Mouse (Mus musculus) heart, embryonic 16.5 days (tissue): ENCODE data around the gene Arsb. TPM values are rescaled to one million over a fixed set of nuclear protein-coding genes. Genes with fewer than 3 reads are reported as not detected.
A peak's percentile ranks its signal among the peaks of the same experiment; 100 is the strongest.

Experiments used
- ATAC-seq: fragments of 200-750 bp; cut with Nextera tagmentation; replicated peaks from 2 replicates; pipeline ENCODE4 v1.8.0; 2017; ENCODE audit warnings: moderate number of reproducible peaks; ENCODE audit not compliant: insufficient read depth, low FRiP score; ENCODE audit errors: extremely low read depth
- H3K27ac ChIP-seq: fragments of 300-500 bp; sonication (generic); 2 replicates; pipeline ENCODE4 v1.5.1; 2014; ENCODE audit warnings: mild to moderate bottlenecking, low read length, control low read depth, moderate library complexity
- H3K27me3 ChIP-seq: fragments of 300-500 bp; sonication (generic); 2 replicates; pipeline ENCODE4 v1.6.1; 2014; ENCODE audit warnings: low read length, mixed read lengths; ENCODE audit not compliant: control insufficient read depth, insufficient read depth
- H3K36me3 ChIP-seq: fragments of 300-500 bp; sonication (generic); 2 replicates; pipeline ENCODE4 v1.6.1; 2014; ENCODE audit not compliant: control insufficient read depth, insufficient read depth
- H3K4me1 ChIP-seq: fragments of 300-500 bp; sonication (generic); 2 replicates; pipeline ENCODE4 v1.6.1; 2014; ENCODE audit warnings: low read length, mixed read lengths; ENCODE audit not compliant: control insufficient read depth, insufficient read depth
- H3K4me2 ChIP-seq: fragments of 300-500 bp; sonication (generic); 2 replicates; pipeline ENCODE4 v1.6.1; 2014; ENCODE audit warnings: low read depth, mild to moderate bottlenecking, control low read depth, low read length
- H3K4me3 ChIP-seq: fragments of 300-500 bp; sonication (generic); 2 replicates; pipeline ENCODE4 v1.5.1; 2014; ENCODE audit warnings: mild to moderate bottlenecking, control low read depth, low read length
- H3K9ac ChIP-seq: fragments of 300-500 bp; sonication (generic); 2 replicates; pipeline ENCODE4 v1.6.1; 2014; ENCODE audit warnings: low read length, control low read depth
- H3K9me3 ChIP-seq: fragments of 300-500 bp; sonication (generic); replicated peaks from 2 replicates; pipeline ENCODE4 v1.6.1; 2016; ENCODE audit warnings: low read length; ENCODE audit not compliant: control insufficient read depth
- WGBS: fragments of 180-500 bp; shearing (Covaris S2); extraction: QIAGEN DNeasy Blood & Tissue Kit; methylation state at CpG from one replicate; pipeline ENCODE4 v1.1.7; 2014; 5-methylcytosine and 5-hydroxymethylcytosine counted together
- polyA plus RNA-seq: library from polyadenylated mRNA; unstranded; fragments of >200 nt; fragmentation: Nextera tagmentation; extraction: Ambion mirVana; gene quantifications from 2 replicates; pipeline ENCODE4 v1.2.1, GENCODE M21; 2015

Gene Arsb
- polyA plus RNA-seq, 1 experiment from 2014 or later: 10.0 TPM

DNA sequence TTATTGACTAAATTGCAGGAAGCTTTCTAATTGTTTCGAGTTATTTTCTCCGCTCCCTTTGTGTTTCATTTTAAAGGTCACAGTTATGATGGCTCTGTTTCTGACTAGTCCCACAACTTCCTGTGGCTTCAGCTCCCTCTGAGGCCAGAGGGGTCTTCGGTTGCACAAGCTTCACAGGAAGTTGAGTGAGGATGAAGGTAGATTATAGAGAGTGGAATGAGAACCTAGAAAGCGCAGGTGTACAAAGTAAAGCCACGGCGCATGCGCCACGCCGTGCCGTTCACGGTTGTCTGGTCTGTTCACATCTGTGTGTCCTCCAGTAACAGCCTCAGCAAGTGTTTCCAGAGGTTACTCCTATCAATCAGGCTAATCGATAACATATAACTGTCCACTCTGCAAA is 43.2 kb downstream of the Arsb start:
- no peaks in the 10 kb centered on the region for H3K4me1 ChIP-seq
- H3K27ac ChIP-seq: no peak overlapping the region
- H3K9ac ChIP-seq: no peak overlapping the region
- H3K27me3 ChIP-seq: no peaks in the 10 kb centered on the region
- H3K4me3 ChIP-seq: no peak overlapping the region
- H3K4me2 ChIP-seq: no peak overlapping the region
- no peaks in the 10 kb centered on the region for H3K9me3 ChIP-seq
- 87% methylated on average over 12 of the region's 12 CpGs for WGBS
- no peaks in the 10 kb centered on the region for H3K36me3 ChIP-seq
- ATAC-seq: peak; percentile 69; the same call in 1 of the 2 replicates

DNA sequence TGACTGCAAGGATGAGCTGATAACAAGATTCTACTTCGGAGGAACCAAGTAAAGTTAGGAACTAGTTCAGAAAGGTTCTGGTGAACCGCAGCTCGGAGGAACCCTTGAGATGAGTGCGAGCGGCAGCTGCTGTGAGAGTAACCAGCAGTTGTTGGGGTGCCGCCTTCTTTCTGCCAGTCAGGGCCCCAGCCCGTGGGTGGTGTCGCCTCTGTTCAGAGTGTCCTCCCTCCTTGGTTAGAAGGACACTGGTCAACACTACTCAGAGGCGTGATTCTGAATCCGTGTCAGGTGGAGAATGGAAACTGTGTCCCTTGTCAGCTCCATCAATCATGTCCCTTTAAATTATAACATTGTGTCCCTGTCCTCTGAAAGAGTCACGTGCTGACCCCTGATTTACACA is 43.7 kb downstream of the Arsb start:
- H3K9ac ChIP-seq: no peak overlapping the region
- H3K4me1 ChIP-seq: no peaks in the 10 kb centered on the region
- H3K27ac ChIP-seq: no peak overlapping the region
- ATAC-seq: no peak; the same call in 1 of the 2 replicates
- no peak overlapping the region for H3K4me2 ChIP-seq
- H3K9me3 ChIP-seq: no peaks in the 10 kb centered on the region
- no peaks in the 10 kb centered on the region for H3K27me3 ChIP-seq
- 82% methylated on average over 11 of the region's 11 CpGs for WGBS
- no peaks in the 10 kb centered on the region for H3K36me3 ChIP-seq
- no peak overlapping the region for H3K4me3 ChIP-seq

DNA sequence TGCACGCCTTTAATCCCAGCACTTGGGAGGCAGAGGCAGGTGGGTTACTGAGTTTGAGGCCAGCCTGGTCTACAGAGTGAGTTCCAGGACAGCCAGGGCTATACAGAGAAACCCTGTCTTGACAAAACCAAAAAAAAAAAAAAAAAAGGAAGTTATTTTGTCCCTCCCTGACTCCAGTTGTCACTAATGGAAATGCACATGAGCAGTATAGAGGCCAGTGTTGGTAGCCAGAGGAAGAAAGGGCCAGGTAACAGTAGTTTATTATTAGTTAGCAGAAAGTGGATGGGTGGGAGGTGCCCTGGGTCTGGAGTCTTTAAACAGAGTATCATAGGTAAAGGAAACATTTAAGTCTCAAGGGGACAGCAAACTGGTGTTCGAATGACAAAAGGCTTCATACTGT is 44.7 kb downstream of the Arsb start:
- no peaks in the 10 kb centered on the region for H3K36me3 ChIP-seq
- no peak overlapping the region for H3K9ac ChIP-seq
- no peaks in the 10 kb centered on the region for H3K4me1 ChIP-seq
- H3K9me3 ChIP-seq: no peaks in the 10 kb centered on the region
- H3K27ac ChIP-seq: no peak overlapping the region
- no peak overlapping the region for H3K4me2 ChIP-seq
- H3K27me3 ChIP-seq: no peaks in the 10 kb centered on the region
- ATAC-seq: no peak
- WGBS: 78% methylated on average over 2 of the region's 2 CpGs
- no peak overlapping the region for H3K4me3 ChIP-seq

DNA sequence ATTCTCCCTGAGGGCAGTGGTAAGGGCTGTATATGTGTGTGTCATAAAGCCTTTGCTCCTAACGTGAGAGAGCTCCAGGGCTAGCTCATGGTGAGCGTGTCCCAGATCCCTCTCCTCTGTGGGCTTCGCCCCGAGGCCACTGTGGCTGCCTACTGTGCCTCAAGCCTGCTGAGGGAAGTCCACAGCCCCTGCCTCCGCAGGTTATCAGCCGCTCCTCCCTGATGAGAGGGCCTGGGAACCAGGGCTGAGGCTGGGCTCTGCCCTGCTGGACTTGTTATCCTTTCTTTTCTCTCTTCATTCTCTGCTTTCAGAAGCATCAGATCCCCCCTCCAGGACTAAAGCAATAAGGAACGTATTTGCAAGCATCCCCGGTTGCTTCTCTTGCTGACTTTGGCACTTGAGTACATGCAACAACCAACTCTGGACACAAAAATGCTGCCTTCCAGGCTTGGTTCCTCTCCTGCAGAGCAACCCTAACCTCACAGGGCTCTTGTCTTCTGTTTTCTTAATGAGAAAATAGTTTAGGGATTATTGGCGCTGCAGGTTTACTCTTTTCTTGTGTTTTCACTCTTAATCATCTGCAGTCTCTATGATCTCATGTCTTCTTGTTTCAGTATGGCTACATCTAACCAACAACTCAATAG is 45.4 kb downstream of the Arsb start:
- Histone ChIP-seq H3K4me1 (0 out of 2 replicates have a peak, but pooled peaks cover 3% of the 10 kb centered on the region), H3K27ac (no peak overlapping the region), H3K36me3 (no peaks in the 10 kb centered on the region), H3K4me2 (no peak overlapping the region), H3K4me3 (no peak overlapping the region), H3K9ac (no peak overlapping the region), H3K27me3 (no peaks in the 10 kb centered on the region), H3K9me3 (no peaks in the 10 kb centered on the region)
- no peak for ATAC-seq
- 60% methylated on average over 9 of the region's 9 CpGs for WGBS

DNA sequence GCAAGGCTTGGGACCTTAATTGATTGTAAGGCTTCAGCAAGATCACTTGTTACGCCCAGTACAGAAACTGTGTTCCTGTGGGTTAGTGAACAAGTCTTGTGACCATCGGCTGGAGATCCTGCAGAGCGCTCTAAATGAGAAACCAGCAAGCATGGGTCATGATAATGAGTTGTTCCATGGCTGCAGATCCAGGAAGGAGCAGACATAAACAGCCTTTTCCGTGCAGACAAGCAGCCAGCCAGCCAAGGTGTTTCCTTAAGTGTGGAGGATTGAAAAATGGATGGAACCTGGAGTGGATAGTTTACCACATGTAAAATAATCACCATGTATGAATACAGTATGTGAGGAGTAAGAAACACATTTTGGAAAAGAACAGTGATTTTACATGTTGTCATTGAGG is 48.7 kb downstream of the Arsb start:
- Histone ChIP-seq H3K27ac (no peak overlapping the region), H3K4me2 (no peak overlapping the region), H3K9ac (no peak overlapping the region), H3K4me3 (no peak overlapping the region), H3K4me1 (peaks cover 6% of the 10 kb centered on the region; the same call in 1 of the 2 replicates), H3K36me3 (no peaks in the 10 kb centered on the region), H3K27me3 (no peaks in the 10 kb centered on the region), H3K9me3 (no peaks in the 10 kb centered on the region)
- 75% methylated on average over 4 of the region's 4 CpGs for WGBS
- ATAC-seq: no peak

DNA sequence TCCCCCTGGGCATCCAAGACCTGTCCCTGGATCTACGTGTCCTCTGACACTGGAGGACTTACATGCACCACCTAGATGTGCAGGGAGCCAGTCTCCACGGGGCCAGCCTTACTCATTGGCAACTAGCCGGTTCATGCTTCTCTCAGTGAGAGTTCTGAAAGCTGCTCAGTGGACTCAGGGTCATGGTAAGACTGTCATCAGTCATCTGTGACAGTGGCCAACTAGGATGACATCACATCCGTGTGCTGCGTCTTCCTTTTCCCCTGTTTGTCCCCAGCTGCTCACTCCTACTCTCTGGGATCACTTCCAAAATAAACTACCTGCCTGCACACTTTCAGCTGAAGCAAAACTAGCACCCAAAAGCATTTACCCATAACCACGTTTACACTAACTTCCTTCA is 50.6 kb downstream of the Arsb start:
- Histone ChIP-seq H3K4me2 (no peak overlapping the region), H3K9ac (no peak overlapping the region), H3K4me3 (no peak overlapping the region), H3K9me3 (no peaks in the 10 kb centered on the region), H3K27me3 (no peaks in the 10 kb centered on the region), H3K4me1 (peaks cover 6% of the 10 kb centered on the region; the same call in 1 of the 2 replicates), H3K36me3 (no peaks in the 10 kb centered on the region), H3K27ac (no peak overlapping the region)
- WGBS: 35% methylated on average over 6 of the region's 6 CpGs
- ATAC-seq: no peak

DNA sequence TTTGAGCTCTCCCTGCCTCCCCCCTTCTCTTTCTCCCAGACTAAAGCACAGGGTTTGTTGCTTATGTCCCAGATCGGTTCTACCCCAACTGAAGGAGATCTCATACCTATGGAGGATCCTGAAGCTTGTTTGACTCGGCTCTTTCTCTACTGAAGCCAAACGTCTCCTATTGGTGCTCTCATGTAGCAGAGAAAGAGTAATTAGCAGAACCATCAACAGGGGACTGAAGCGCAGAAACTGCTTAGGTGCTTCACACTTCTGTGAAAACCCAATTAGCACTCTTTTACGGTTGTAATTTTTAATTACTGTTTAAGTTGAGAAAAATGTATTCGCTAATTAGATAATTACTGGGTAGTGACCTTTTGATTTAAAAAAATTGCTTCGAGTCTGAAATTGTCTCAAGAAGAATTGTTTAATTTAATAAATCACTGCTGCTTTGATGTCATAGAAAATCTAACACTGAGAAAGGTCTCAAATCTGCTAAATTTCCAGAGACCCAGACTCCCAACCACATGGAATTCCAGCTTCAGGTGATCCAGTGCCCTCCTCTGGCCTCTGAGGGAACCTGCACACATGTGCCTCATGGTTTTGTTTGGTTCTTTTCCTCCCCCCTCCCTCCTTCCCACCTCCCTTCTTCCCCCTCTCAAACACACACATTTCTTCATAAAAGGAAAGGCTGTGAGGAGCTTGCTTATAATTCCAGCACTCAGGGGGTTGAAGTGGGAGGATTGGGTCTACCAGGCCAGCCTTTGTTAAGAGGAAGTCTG is 54.5 kb downstream of the Arsb start:
- no peaks in the 10 kb centered on the region for H3K9me3 ChIP-seq

DNA sequence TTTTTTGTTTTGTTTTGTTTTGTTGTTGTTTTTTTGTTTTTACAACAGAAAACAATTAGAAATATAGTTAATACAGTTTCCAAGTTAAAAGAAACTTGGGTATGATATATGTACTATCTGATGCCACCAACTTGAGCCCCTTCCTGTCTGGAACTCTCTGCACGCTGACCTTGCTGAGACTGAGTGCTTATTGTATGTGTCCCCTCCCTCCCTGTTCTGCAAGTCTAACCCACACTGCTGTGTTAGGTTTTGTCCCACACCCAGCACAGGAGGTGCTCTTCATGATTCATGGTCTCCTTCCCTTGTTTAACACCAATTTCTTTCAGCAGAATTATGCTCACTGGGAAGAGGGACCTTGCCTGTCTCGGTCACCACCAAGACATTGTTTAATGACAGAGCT is 56.3 kb downstream of the Arsb start:
- Histone ChIP-seq H3K4me3 (no peak overlapping the region), H3K4me1 (no peaks in the 10 kb centered on the region), H3K36me3 (no peaks in the 10 kb centered on the region), H3K27me3 (no peaks in the 10 kb centered on the region), H3K9ac (no peak overlapping the region), H3K4me2 (no peak overlapping the region), H3K9me3 (peaks cover 3% of the 10 kb centered on the region; the same call in 1 of the 2 replicates), H3K27ac (no peak overlapping the region)
- ATAC-seq: no peak
- WGBS: 70% methylated on average over 2 of the region's 2 CpGs

More for the DNA sequence above, 54.5 kb downstream of the Arsb start:
- no peak for ATAC-seq
- Histone ChIP-seq H3K4me2 (no peak overlapping the region), H3K9ac (no peak overlapping the region), H3K36me3 (no peaks in the 10 kb centered on the region), H3K4me3 (no peak overlapping the region), H3K27me3 (no peaks in the 10 kb centered on the region), H3K27ac (no peak overlapping the region), H3K4me1 (peaks cover 6% of the 10 kb centered on the region; the same call in 1 of the 2 replicates)
- WGBS: 80% methylated on average over 7 of the region's 7 CpGs

DNA sequence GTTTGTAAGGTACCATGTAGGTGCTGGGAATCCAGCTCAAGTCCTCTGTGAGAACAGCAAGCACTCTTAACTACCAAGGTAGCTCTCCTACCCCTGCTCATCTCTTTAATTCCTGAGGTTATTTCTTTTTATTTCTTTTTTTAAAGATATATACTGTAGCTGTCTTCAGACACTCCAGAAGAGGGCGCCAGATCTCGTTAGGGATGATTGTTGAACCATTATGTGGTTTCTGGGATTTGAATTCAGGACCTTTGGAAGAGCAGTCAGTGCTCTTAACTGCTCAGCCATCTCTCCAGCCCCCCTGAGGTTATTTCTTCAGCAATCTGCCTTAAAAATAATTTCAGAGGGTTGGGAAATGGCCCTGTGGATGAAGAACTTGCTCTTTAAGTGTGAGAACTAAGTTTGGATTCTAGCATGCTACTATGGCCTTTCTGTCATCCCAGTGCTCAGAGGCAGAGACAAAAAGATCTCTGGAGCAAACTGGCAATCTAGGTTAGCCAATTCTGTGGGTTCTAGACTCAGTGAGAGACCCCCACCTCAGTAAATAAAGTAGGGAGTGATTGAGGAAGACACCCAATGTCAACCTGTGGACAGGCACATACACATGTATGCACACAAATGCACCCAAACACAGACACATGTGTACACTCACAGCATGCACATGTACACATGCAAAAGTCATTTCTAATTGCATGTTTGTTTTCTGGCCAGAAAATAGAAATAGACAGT is 58.3 kb downstream of the Arsb start:
- H3K9ac ChIP-seq: no peak overlapping the region
- no peaks in the 10 kb centered on the region for H3K27me3 ChIP-seq
- no peak overlapping the region for H3K4me2 ChIP-seq
- H3K36me3 ChIP-seq: no peaks in the 10 kb centered on the region
- no peaks in the 10 kb centered on the region for H3K4me1 ChIP-seq
- H3K27ac ChIP-seq: no peak overlapping the region
- no peak overlapping the region for H3K4me3 ChIP-seq
- WGBS: 63% methylated on average over 2 of the region's 2 CpGs
- no peak for ATAC-seq
- peaks cover 3% of the 10 kb centered on the region; the same call in 1 of the 2 replicates for H3K9me3 ChIP-seq
